Mouse (Mus musculus) heart, adult 11 months (tissue): ENCODE data around the gene Olfr998.
"Not testable (repeated sequence)": the region's sequence is repeated elsewhere in the genome, so short reads cannot be mapped to it uniquely, and the experiment has no call there.

ENCODE experiments used
- DNase-seq: peaks from one replicate; pipeline ENCODE4 v3.0.0; 2022

Gene Olfr998

GRCm38 (mm10) chr2:85588648-85589047 lies at the start of gene Olfr998:
TSS of gene Olfr998 (plus strand) at chr2:85588948.
- not testable (repeated sequence) for DNase-seq

- no peak for DNase-seq
Observed at GRCm38 (mm10) chr2:85554806-85555205, 33.9 kb upstream of the Olfr998 start.

GRCm38 (mm10) chr2:85560226-85560625 lies 28.5 kb upstream of the Olfr998 start:
- DNase-seq, result no peak

GRCm38 (mm10) chr2:85561187-85561586 lies 27.6 kb upstream of the Olfr998 start:
- DNase-seq, result no peak

- DNase-seq, result no peak
Observed at GRCm38 (mm10) chr2:85578915-85579314, 9.8 kb upstream of the Olfr998 start, which contains the start of gene Olfr996. TSS of gene Olfr996 (plus strand) at chr2:85579215.

GRCm38 (mm10) chr2:85611803-85612202 lies 23.1 kb downstream of the Olfr998 start, which contains the start of gene Olfr1000:
TSS of gene Olfr1000 (minus strand) at chr2:85611903.
- no peak for DNase-seq
